Mouse (Mus musculus): ENCODE results near the gene Gm14444. TPM values are rescaled to one million over a fixed set of nuclear protein-coding genes. Genes with fewer than 3 reads are reported as not detected.
"Not testable (repeated sequence)": the region's sequence is repeated elsewhere in the genome, so short reads cannot be mapped to it uniquely, and the experiment has no call there.

Gene Gm14444
- polyA plus RNA-seq (2011; ENCODE audit: insufficient read length, low read depth, missing spikeins) = 0.72 and 1.2 TPM in 2 replicates

DNA sequence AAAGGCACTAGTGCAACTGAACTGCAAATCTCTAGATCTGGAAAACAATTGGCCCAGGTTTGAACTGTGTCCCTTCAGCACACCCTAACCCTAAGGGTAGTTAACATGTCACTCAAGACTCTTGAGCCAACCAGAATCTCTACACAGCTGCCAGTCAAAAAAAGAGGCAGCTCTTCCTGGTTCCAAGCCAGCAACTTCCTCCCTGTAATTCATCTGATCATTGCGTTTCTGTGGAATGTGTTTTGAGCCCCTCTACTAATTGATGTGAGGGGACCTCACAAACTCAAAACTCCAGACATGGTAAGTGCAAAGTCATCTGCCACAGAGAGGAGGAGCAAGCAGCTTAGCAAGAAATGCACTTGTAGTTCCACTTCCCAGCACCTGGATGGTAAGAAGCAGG is at the start of gene Gm14444:
TSS of gene Gm14444 (plus strand) at position 220 of the 400 bp plus-strand sequence.
- not testable (repeated sequence) for H3K4me1 ChIP-seq (ENCODE audit: control insufficient read depth, insufficient read depth, low read length); H3K4me3 ChIP-seq (ENCODE audit: insufficient read depth, low read length); H3K27ac ChIP-seq (ENCODE audit: insufficient read depth, low read length)

DNA sequence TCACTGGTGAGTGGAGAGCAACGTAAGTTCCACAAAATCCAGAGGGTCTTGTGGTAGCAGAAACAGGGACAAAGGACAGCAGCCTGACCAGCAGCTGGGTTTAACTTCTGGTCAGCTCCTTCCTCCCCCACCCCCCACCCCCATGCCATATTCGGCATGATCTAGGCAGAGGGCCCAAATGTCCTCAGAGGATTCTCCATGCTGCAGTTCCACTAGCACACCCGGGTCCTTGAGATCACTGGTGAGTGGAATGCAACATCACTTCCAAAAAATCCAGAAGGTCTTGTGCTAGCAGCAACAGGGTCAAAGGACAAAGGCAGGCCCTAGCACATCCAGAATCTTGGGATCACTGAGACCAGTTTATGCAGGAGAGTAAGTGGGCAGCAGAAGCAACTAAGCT is 44.6 kb upstream of the Gm14444 start:
- H3K4me1 ChIP-seq (ENCODE audit: control insufficient read depth, insufficient read depth, low read length); H3K27ac ChIP-seq (ENCODE audit: insufficient read depth, low read length); H3K4me3 ChIP-seq (ENCODE audit: insufficient read depth, low read length): not testable (repeated sequence)

- H3K4me1 ChIP-seq (ENCODE audit: control insufficient read depth, insufficient read depth, low read length); H3K27ac ChIP-seq (ENCODE audit: insufficient read depth, low read length); H3K4me3 ChIP-seq (ENCODE audit: insufficient read depth, low read length): not testable (repeated sequence)
Observed at GRCm38 (mm10) chr2:175044268-175044667, 34.2 kb downstream of the Gm14444 start.

- H3K4me3 ChIP-seq (ENCODE audit: insufficient read depth, low read length); H3K27ac ChIP-seq (ENCODE audit: insufficient read depth, low read length); H3K4me1 ChIP-seq (ENCODE audit: control insufficient read depth, insufficient read depth, low read length): not testable (repeated sequence)
Observed at GRCm38 (mm10) chr2:175067681-175068261, 57.7 kb downstream of the Gm14444 start, which contains the start of gene Gm14393. Gm14393 (minus strand) TSS chr2:175067781.

Other genes with a start within 250 kb of the Gm14444 start
- not detected in 2 replicates for gene Edn3, start 249.6 kb upstream of the Gm14444 start, polyA plus RNA-seq (2011; ENCODE audit: insufficient read length, low read depth, missing spikeins)
- 0.99 and 1.8 TPM in 2 replicates for gene Gm14393, start 57.5 kb downstream of the Gm14444 start, polyA plus RNA-seq (2011; ENCODE audit: insufficient read length, low read depth, missing spikeins)
- 19.8 and 25.6 TPM in 2 replicates for gene Gm14399, start 131.8 kb downstream of the Gm14444 start, polyA plus RNA-seq (2011; ENCODE audit: insufficient read length, low read depth, missing spikeins)
- 0.38 and 0.49 TPM in 2 replicates for gene Gm14443, start 165.6 kb downstream of the Gm14444 start, polyA plus RNA-seq (2011; ENCODE audit: insufficient read length, low read depth, missing spikeins)
- gene Gm14391, start 196.7 kb downstream of the Gm14444 start, polyA plus RNA-seq (2011; ENCODE audit: insufficient read length, low read depth, missing spikeins) = 18.3 and 19.5 TPM in 2 replicates

All from embryonic fibroblast, embryonic 13.5 days (primary cell).